Comparison of ENCODE assay signal across 1 mouse cellular context in the genomic region with DNA sequence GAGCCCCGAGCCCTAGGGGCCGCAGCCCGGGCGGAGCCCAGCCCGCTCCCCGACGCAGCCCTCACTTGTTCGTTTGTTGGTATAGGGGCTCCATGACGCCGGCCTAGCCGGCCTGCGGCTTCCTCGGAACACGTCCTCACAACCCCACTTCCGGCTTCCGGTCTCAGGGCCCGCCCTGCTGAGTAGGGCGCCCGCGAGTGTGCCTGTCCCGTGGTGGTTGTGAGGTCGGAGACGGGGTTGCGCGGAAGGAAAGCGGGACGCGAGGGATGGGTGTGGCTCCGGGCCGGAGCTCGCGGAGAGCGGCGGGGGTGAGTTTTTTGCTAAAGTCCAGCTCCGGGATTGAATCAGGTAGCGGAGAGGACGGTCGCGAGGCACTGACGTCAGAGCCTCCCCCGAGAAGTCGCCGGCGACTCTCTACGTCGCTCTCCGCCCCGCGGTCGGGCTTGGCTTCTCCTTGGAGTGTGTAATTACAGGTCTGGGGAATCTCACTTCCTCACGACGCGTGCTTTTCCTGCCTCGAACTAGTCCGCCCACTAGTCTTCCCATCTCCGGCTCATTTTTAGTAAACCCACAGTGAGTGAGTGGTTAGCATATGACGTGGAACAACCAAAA.
TF ChIP-seq lines count a peak whose summit lies in the region.

A gene (minus strand): TSS at position 334 of the 612 bp plus-strand sequence.

TF ChIP-seq in CH12.LX, 34 proteins besides CTCF, POLR2A, EP300 and RAD21 (continued from another document):
- peak; percentile 63 for TF ChIP-seq GABPA (IDR thresholded peaks at IDR 0.05; ENCODE audit: insufficient replicate concordance, low read depth, low read length)
- 0 out of 2 replicates have a peak, but pooled peaks have one; percentile 66 for TF ChIP-seq MYC (IDR thresholded peaks at IDR 0.05; ENCODE audit: low read depth, low read length)
- TF ChIP-seq SIN3A (IDR thresholded peaks at IDR 0.05; ENCODE audit: low read length), result peak; percentile 91; the same call in 1 of the 2 replicates
- no peak for TF ChIP-seq USF1 (IDR thresholded peaks at IDR 0.05; ENCODE audit: low read depth, low read length)
- peak; percentile 92 for TF ChIP-seq HCFC1 (IDR thresholded peaks at IDR 0.05; ENCODE audit: low read depth, low read length)
- TF ChIP-seq JUND (conservative IDR thresholded peaks at IDR 0.05; ENCODE audit: low read depth, low read length), result peak; percentile 36; the same call in 1 of the 2 replicates
- no peak; the same call in 1 of the 2 replicates for TF ChIP-seq UBTF (IDR thresholded peaks at IDR 0.05; ENCODE audit: low read depth, low read length)
- no peak for TF ChIP-seq SMC3 (IDR thresholded peaks at IDR 0.05; ENCODE audit: low read depth, low read length)
- TF ChIP-seq RCOR1 (conservative IDR thresholded peaks at IDR 0.05; ENCODE audit: low read depth, low read length), result no peak
- peak; percentile 35; the same call in 1 of the 2 replicates for TF ChIP-seq ZMIZ1 (IDR thresholded peaks at IDR 0.05; ENCODE audit: low read depth, low read length)
- 0 out of 2 replicates have a peak, but pooled peaks have one; percentile 6 for TF ChIP-seq NRF1 (IDR thresholded peaks at IDR 0.05; ENCODE audit: low read depth, low read length)
- TF ChIP-seq JUN (IDR thresholded peaks at IDR 0.05; ENCODE audit: insufficient read depth, low read depth, low read length), result no peak
- TF ChIP-seq MAX (IDR thresholded peaks at IDR 0.05; ENCODE audit: low read length), result peak; percentile 99
- peak; percentile 44; the same call in 1 of the 2 replicates for TF ChIP-seq TBP (conservative IDR thresholded peaks at IDR 0.05; ENCODE audit: low read depth, low read length)
- TF ChIP-seq NELFE (IDR thresholded peaks at IDR 0.05; ENCODE audit: low read depth, low read length), result peak; percentile 89
- TF ChIP-seq BHLHE40 (IDR thresholded peaks at IDR 0.05; ENCODE audit: low read depth, low read length), result peak; percentile 79
- peak; percentile 90 for TF ChIP-seq MXI1 (IDR thresholded peaks at IDR 0.05; ENCODE audit: low read depth, low read length)
- no peak; the same call in 1 of the 2 replicates for TF ChIP-seq MEF2A (IDR thresholded peaks at IDR 0.05; ENCODE audit: borderline replicate concordance, low read depth, low read length)
- TF ChIP-seq MAFK (IDR thresholded peaks at IDR 0.05; ENCODE audit: insufficient replicate concordance, low read length), result 0 out of 2 replicates have a peak, but pooled peaks have one; percentile 23
- no peak for TF ChIP-seq ZC3H11A (IDR thresholded peaks at IDR 0.05; ENCODE audit: low read depth, low read length)
- peak; percentile 77 for TF ChIP-seq IRF4 (IDR thresholded peaks at IDR 0.05; ENCODE audit: low read depth, low read length)
- no peak for TF ChIP-seq ZNF384 (IDR thresholded peaks at IDR 0.05; ENCODE audit: low read depth, low read length)
- TF ChIP-seq ZKSCAN1 (IDR thresholded peaks at IDR 0.05; ENCODE audit: borderline replicate concordance, low read depth, low read length), result no peak
- TF ChIP-seq KAT2A (IDR thresholded peaks at IDR 0.05; ENCODE audit: insufficient replicate concordance, low read length), result peak; percentile 77; the same call in 1 of the 2 replicates
- peak; percentile 65; the same call in 1 of the 2 replicates for TF ChIP-seq ETS1 (conservative IDR thresholded peaks at IDR 0.05; ENCODE audit: low read depth, low read length)
- no peak for TF ChIP-seq MAZ (IDR thresholded peaks at IDR 0.05; ENCODE audit: low read depth, low read length)
- peak; percentile 80; the same call in 1 of the 2 replicates for TF ChIP-seq POLR2AphosphoS2 (IDR thresholded peaks at IDR 0.05; ENCODE audit: low read depth, low read length)
- TF ChIP-seq CHD1 (IDR thresholded peaks at IDR 0.05; ENCODE audit: low read depth, low read length), result no peak
- peak; percentile 99 for TF ChIP-seq ELF1 (IDR thresholded peaks at IDR 0.05; ENCODE audit: low read depth, low read length)
